Comparison of ENCODE assay signal across 9 mouse cellular contexts in genomic region chr10:17575448-17576332, GRCm38 (mm10).
DNase-seq lines count a peak whose midpoint lies in the region; ATAC-seq lines count a peak whose summit lies in the region.
"Had no signal": no experiment of that assay in that cellular context is flagged by ENCODE, and none has a peak within 500 bp of the region (broad histone marks: within the 10 kb centered on the region; RNA-seq: fewer than 3 reads in every experiment).

No protein-coding gene starts in this region.

- H3K4me2 ChIP-seq in kidney, embryonic 14.5 days (replicated peaks; ENCODE audit: low read depth, low read length) = no peak overlapping the region
- no peak overlapping the region for H3K4me2 ChIP-seq in intestine, embryonic 14.5 days (ENCODE audit: low read length)
- H3K4me2 ChIP-seq: hindbrain, embryonic 12.5 days had no signal

- no peaks in the 10 kb centered on the region for H3K36me3 ChIP-seq in kidney, embryonic 14.5 days (ENCODE audit: control insufficient read depth, insufficient read depth, low read length)
- H3K36me3 ChIP-seq in intestine, embryonic 14.5 days (ENCODE audit: control insufficient read depth, insufficient read depth, low read length) = no peaks in the 10 kb centered on the region
- H3K36me3 ChIP-seq: hindbrain, embryonic 12.5 days had no signal

- 48% methylated on average over 10 of the region's 10 CpGs for WGBS in kidney, embryonic 14.5 days
- 57% methylated on average over 10 of the region's 10 CpGs for WGBS in intestine, embryonic 14.5 days

- no peaks in the 10 kb centered on the region for H3K9me3 ChIP-seq in kidney, embryonic 14.5 days (ENCODE audit: control insufficient read depth, low read length)
- no peaks in the 10 kb centered on the region for H3K9me3 ChIP-seq in intestine, embryonic 14.5 days (ENCODE audit: control insufficient read depth, low read length)
- H3K9me3 ChIP-seq: hindbrain, embryonic 12.5 days had no signal

- no peak overlapping the region for H3K9ac ChIP-seq in kidney, embryonic 14.5 days (ENCODE audit: low read depth, low read length)
- H3K9ac ChIP-seq in intestine, embryonic 14.5 days (ENCODE audit: low read length) = no peak overlapping the region
- H3K9ac ChIP-seq: hindbrain, embryonic 12.5 days had no signal

- H3K4me1 ChIP-seq in kidney, embryonic 14.5 days (ENCODE audit: control insufficient read depth, insufficient read depth, low read length) = 0 out of 2 replicates have a peak, but pooled peaks cover 3% of the 10 kb centered on the region
- H3K4me1 ChIP-seq in intestine, embryonic 14.5 days (replicated peaks; ENCODE audit: control insufficient read depth, insufficient read depth, low read length) = peaks cover 9% of the 10 kb centered on the region; the same call in 1 of the 2 replicates
- H3K4me1 ChIP-seq: hindbrain, embryonic 12.5 days had no signal

- DNase-seq in kidney, postnatal 4 days = no peak
- DNase-seq in R1 (ENCODE audit: low read depth, low spot score) = peak; percentile 90
- no peak for DNase-seq in intestine, embryonic 14.5 days (ENCODE audit: low spot score)
- no peak for DNase-seq in left cerebral cortex, adult 8-10 months (ENCODE audit: low spot score in 2 of 2)
- no peak for DNase-seq in left cerebral cortex, postnatal 14 days (ENCODE audit: low spot score in 2 of 2)
- no peak for DNase-seq in adrenal gland, adult 18-20 months (ENCODE audit: low spot score in 2 of 2)

- no peaks in the 10 kb centered on the region for H3K27me3 ChIP-seq in kidney, embryonic 14.5 days (ENCODE audit: control insufficient read depth, insufficient read depth, low read length)
- no peaks in the 10 kb centered on the region for H3K27me3 ChIP-seq in intestine, embryonic 14.5 days (replicated peaks; ENCODE audit: control insufficient read depth, insufficient read depth, low read length)
- H3K27me3 ChIP-seq: hindbrain, embryonic 12.5 days had no signal

- H3K27ac ChIP-seq in kidney, embryonic 14.5 days (ENCODE audit: low read depth, low read length) = peak overlapping the region; percentile 1; the same call in 1 of the 2 replicates
- H3K27ac ChIP-seq in intestine, embryonic 14.5 days (ENCODE audit: low read depth) = peak overlapping the region; percentile 55
- H3K27ac ChIP-seq: hindbrain, embryonic 12.5 days had no signal

- ATAC-seq in kidney, embryonic 14.5 days (ENCODE audit: low FRiP score, low TSS enrichment) = peak; percentile 62; the same call in 1 of the 2 replicates
- no peak for ATAC-seq in intestine, embryonic 14.5 days (replicated peaks; ENCODE audit: low FRiP score, low TSS enrichment, low read depth)
- peak; percentile 80 for ATAC-seq in megakaryocyte-erythroid progenitor cell, adult 5-6 weeks (replicated peaks; ENCODE audit: low FRiP score, low TSS enrichment, poor library complexity, severe bottlenecking)

- intact Hi-C loops in left cerebral cortex, postnatal 14 days (cut with DNase I) = no loop called here

- H3K4me3 ChIP-seq in kidney, embryonic 14.5 days (ENCODE audit: low read length) = no peak overlapping the region
- H3K4me3 ChIP-seq in intestine, embryonic 14.5 days (ENCODE audit: low read depth, low read length) = no peak overlapping the region
- H3K4me3 ChIP-seq: hindbrain, embryonic 12.5 days had no signal
